Mouse (Mus musculus) MEL (cell line): Measurements from ENCODE around the gene Mrps23. TPM values are rescaled to one million over a fixed set of nuclear protein-coding genes. Genes with fewer than 3 reads are reported as not detected.

ENCODE experiments used
- DNase-seq: peaks from one replicate; pipeline ENCODE4 v3.0.0; 2011; ENCODE audit warnings: low read depth, low spot score
- H3K27ac ChIP-seq: 2 replicates; pipeline ENCODE4 v1.5.1; 2012; ENCODE audit warnings: low read depth, mild to moderate bottlenecking, control low read depth, low read length, moderate library complexity; ENCODE audit not compliant: control insufficient read depth
- H3K27me3 ChIP-seq, 2 experiments: fragments of 150-350 bp in 1 of 2; sonication (generic) in 1 of 2; 2 replicates each; pipeline ENCODE4 v1.6.1; 2012; ENCODE audit warnings: low read length in 2 of 2, mild to moderate bottlenecking in 2 of 2, improper control_type of control experiment in 1 of 2, moderate library complexity in 1 of 2; ENCODE audit not compliant: insufficient read depth in 2 of 2, control insufficient read depth in 1 of 2
- H3K36me3 ChIP-seq, 2 experiments: 2 replicates each; pipeline ENCODE4 v1.6.1; 2012 to 2014; ENCODE audit warnings: low read length in 2 of 2, improper control_type of control experiment in 1 of 2, inconsistent platforms in 1 of 2, mild to moderate bottlenecking in 1 of 2; ENCODE audit not compliant: insufficient read depth in 2 of 2, control insufficient read depth in 1 of 2
- H3K4me1 ChIP-seq, 2 experiments: fragments of 150-350 bp in 1 of 2; sonication (generic) in 1 of 2; 2 replicates each; pipeline ENCODE4 v1.6.1; 2012; ENCODE audit warnings: low read length in 2 of 2, improper control_type of control experiment in 1 of 2, mild to moderate bottlenecking in 1 of 2; ENCODE audit not compliant: insufficient read depth in 2 of 2, control insufficient read depth in 1 of 2
- H3K4me3 ChIP-seq, 2 experiments: fragments of 150-350 bp in 1 of 2; sonication (generic) in 1 of 2; 2 replicates each; pipeline ENCODE4 v1.5.1; 2012; ENCODE audit warnings: low read depth in 2 of 2, low read length in 2 of 2, mild to moderate bottlenecking in 2 of 2, moderate library complexity in 2 of 2, control low read depth in 1 of 2, improper control_type of control experiment in 1 of 2; ENCODE audit not compliant: control insufficient read depth in 1 of 2, insufficient read depth in 1 of 2
- H3K79me2 ChIP-seq: 2 replicates; pipeline ENCODE4 v1.6.1; 2012; ENCODE audit warnings: mild to moderate bottlenecking, low read length, moderate library complexity; ENCODE audit not compliant: control insufficient read depth, poor library complexity, insufficient read depth
- H3K9ac ChIP-seq: 2 replicates; pipeline ENCODE4 v1.6.1; 2012; ENCODE audit warnings: low read depth, mild to moderate bottlenecking, control low read depth, low read length, moderate library complexity; ENCODE audit not compliant: control insufficient read depth, poor library complexity, severe bottlenecking
- H3K9me3 ChIP-seq: fragments of 150-350 bp; sonication (generic); replicated peaks from 2 replicates; pipeline ENCODE4 v1.6.1; 2012; ENCODE audit warnings: mild to moderate bottlenecking, low read length, improper control_type of control experiment, moderate library complexity; ENCODE audit not compliant: insufficient read depth
- CHD1 ChIP-seq: IDR thresholded peaks from 2 replicates; pipeline ENCODE4 v1.6.1; 2012; ENCODE audit warnings: low read depth, mild to moderate bottlenecking, inconsistent platforms, low read length, improper control_type of control experiment
- E2F4 ChIP-seq: IDR thresholded peaks from 2 replicates; pipeline ENCODE4 v1.6.1; 2011; ENCODE audit warnings: low read depth, low read length, improper control_type of control experiment, borderline replicate concordance
- ETS1 ChIP-seq: IDR thresholded peaks from 2 replicates; pipeline ENCODE4 v1.6.1; 2012; ENCODE audit warnings: low read depth, mild to moderate bottlenecking, inconsistent platforms, low read length, improper control_type of control experiment, moderate library complexity
- HCFC1 ChIP-seq: IDR thresholded peaks from 2 replicates; pipeline ENCODE4 v1.6.1; 2012; ENCODE audit warnings: low read depth, mild to moderate bottlenecking, inconsistent platforms, low read length, improper control_type of control experiment, moderate library complexity
- MAFK ChIP-seq: IDR thresholded peaks from 2 replicates; pipeline ENCODE4 v1.6.1; 2011; ENCODE audit warnings: low read depth, mild to moderate bottlenecking, low read length, improper control_type of control experiment, borderline replicate concordance
- MXI1 ChIP-seq: IDR thresholded peaks from 2 replicates; pipeline ENCODE4 v1.6.1; 2011; ENCODE audit warnings: mild to moderate bottlenecking, low read depth, low read length, improper control_type of control experiment
- MYC ChIP-seq: IDR thresholded peaks from 2 replicates; pipeline ENCODE4 v1.6.1; 2011; ENCODE audit warnings: low read depth, mild to moderate bottlenecking, low read length, improper control_type of control experiment, moderate library complexity
- POLR2AphosphoS2 ChIP-seq: IDR thresholded peaks from 2 replicates; pipeline ENCODE4 v1.6.1; 2011; ENCODE audit warnings: low read length, improper control_type of control experiment
- RAD21 ChIP-seq: IDR thresholded peaks from 2 replicates; pipeline ENCODE4 v1.6.1; 2011; ENCODE audit warnings: mild to moderate bottlenecking, low read depth, low read length, improper control_type of control experiment
- RCOR1 ChIP-seq: IDR thresholded peaks from 2 replicates; pipeline ENCODE4 v1.6.1; 2012; ENCODE audit warnings: low read depth, mild to moderate bottlenecking, inconsistent platforms, low read length, improper control_type of control experiment
- SIN3A ChIP-seq: IDR thresholded peaks from 2 replicates; pipeline ENCODE4 v1.6.1; 2012; ENCODE audit warnings: low read length, improper control_type of control experiment, inconsistent platforms
- TBP ChIP-seq: IDR thresholded peaks from 2 replicates; pipeline ENCODE4 v1.8.0; 2011; ENCODE audit warnings: low read depth, low read length, improper control_type of control experiment
- UBTF ChIP-seq: IDR thresholded peaks from 2 replicates; pipeline ENCODE4 v1.6.1; 2012; ENCODE audit warnings: low read depth, mild to moderate bottlenecking, inconsistent platforms, low read length, improper control_type of control experiment, moderate library complexity, borderline replicate concordance; ENCODE audit not compliant: insufficient read depth
- USF1 ChIP-seq: IDR thresholded peaks from 2 replicates; pipeline ENCODE4 v1.6.1; 2014; ENCODE audit warnings: low read depth, mild to moderate bottlenecking, inconsistent platforms, low read length, improper control_type of control experiment, moderate library complexity
- ZC3H11A ChIP-seq: IDR thresholded peaks from 2 replicates; pipeline ENCODE4 v1.6.1; 2012; ENCODE audit warnings: low read depth, mild to moderate bottlenecking, inconsistent platforms, low read length, improper control_type of control experiment
- polyA plus RNA-seq, 2 experiments: library from polyadenylated mRNA; stranded (reverse) in 1 of 2; unstranded in 1 of 2; fragments of >175 nt in 1 of 2; fragments of >200 nt in 1 of 2; gene quantifications; 2 replicates each; pipeline versions ENCODE4 v1.2.1 to v1.2.4; 2012; ENCODE audit warnings: low replicate concordance in 2 of 2, low read depth in 1 of 2; ENCODE audit not compliant: insufficient read length in 2 of 2, insufficient read depth in 1 of 2, missing spikeins in 1 of 2
- total RNA-seq: library from RNA; depleted of rRNA; stranded (reverse); fragments of 300-350 nt; gene quantifications from 2 replicates; pipeline ENCODE4 v1.2.3, GENCODE M21; 2012

Mrps23 gene
- total and polyA plus RNA-seq, 3 experiments: 190 to 381 TPM; not detected in 1

GRCm38 (mm10) chr11:88240275-88240674, 36.1 kb downstream of the Mrps23 start:
- TF ChIP-seq POLR2AphosphoS2: no peak
- TF ChIP-seq, all 39 proteins: peak for 0
- H3K27ac ChIP-seq: no peak overlapping the region
- no peaks in the 10 kb centered on the region; a peak in 1 of 4 replicates for H3K27me3 ChIP-seq
- H3K4me3 ChIP-seq: no peak overlapping the region
- H3K79me2 ChIP-seq: no peaks in the 10 kb centered on the region
- no peak overlapping the region for H3K9ac ChIP-seq
- peaks cover 0 to 8% of the 10 kb centered on the region in 2 experiments; a peak in 3 of 4 replicates for H3K4me1 ChIP-seq
- H3K9me3 ChIP-seq: no peaks in the 10 kb centered on the region
- peaks cover 0 to 6% of the 10 kb centered on the region in 2 experiments; a peak in 2 of 4 replicates for H3K36me3 ChIP-seq
- no peak for DNase-seq

GRCm38 (mm10) chr11:88240736-88241353, 36.7 kb downstream of the Mrps23 start:
- no peaks in the 10 kb centered on the region for H3K79me2 ChIP-seq
- peaks cover 0 to 3% of the 10 kb centered on the region in 2 experiments; a peak in 3 of 4 replicates for H3K4me1 ChIP-seq
- TF ChIP-seq UBTF (no peak), MXI1 (no peak), ZC3H11A (no peak), RAD21 (no peak), ETS1 (no peak), HCFC1 (no peak), SIN3A (no peak), CHD1 (no peak), TBP (no peak), MAFK (no peak), E2F4 (no peak), POLR2AphosphoS2 (no peak), MYC (no peak), RCOR1 (no peak), USF1 (no peak)
- TF ChIP-seq, all 39 proteins: peak for 0
- Histone ChIP-seq H3K4me3 (no peak overlapping the region), H3K27me3 (no peaks in the 10 kb centered on the region; a peak in 1 of 4 replicates), H3K27ac (no peak overlapping the region), H3K36me3 (peaks cover 0 to under 1% of the 10 kb centered on the region in 2 experiments; a peak in 1 of 4 replicates), H3K9me3 (no peaks in the 10 kb centered on the region), H3K9ac (no peak overlapping the region)
- no peak for DNase-seq
